Mouse (Mus musculus) MEL (cell line): ENCODE results near the gene Adamts14. TPM values are rescaled to one million over a fixed set of nuclear protein-coding genes. Genes with fewer than 3 reads are reported as not detected.

Experiments used
- DNase-seq: peaks from one replicate; pipeline ENCODE4 v3.0.0; 2011; ENCODE audit warnings: low read depth, low spot score
- H3K27ac ChIP-seq: 2 replicates; pipeline ENCODE4 v1.5.1; 2012; ENCODE audit warnings: low read depth, mild to moderate bottlenecking, control low read depth, low read length, moderate library complexity; ENCODE audit not compliant: control insufficient read depth
- H3K27me3 ChIP-seq, 2 experiments: fragments of 150-350 bp in 1 of 2; sonication (generic) in 1 of 2; 2 replicates each; pipeline ENCODE4 v1.6.1; 2012; ENCODE audit warnings: low read length in 2 of 2, mild to moderate bottlenecking in 2 of 2, improper control_type of control experiment in 1 of 2, moderate library complexity in 1 of 2; ENCODE audit not compliant: insufficient read depth in 2 of 2, control insufficient read depth in 1 of 2
- H3K36me3 ChIP-seq, 2 experiments: 2 replicates each; pipeline ENCODE4 v1.6.1; 2012 to 2014; ENCODE audit warnings: low read length in 2 of 2, improper control_type of control experiment in 1 of 2, inconsistent platforms in 1 of 2, mild to moderate bottlenecking in 1 of 2; ENCODE audit not compliant: insufficient read depth in 2 of 2, control insufficient read depth in 1 of 2
- H3K4me1 ChIP-seq, 2 experiments: fragments of 150-350 bp in 1 of 2; sonication (generic) in 1 of 2; 2 replicates each; pipeline ENCODE4 v1.6.1; 2012; ENCODE audit warnings: low read length in 2 of 2, improper control_type of control experiment in 1 of 2, mild to moderate bottlenecking in 1 of 2; ENCODE audit not compliant: insufficient read depth in 2 of 2, control insufficient read depth in 1 of 2
- H3K4me3 ChIP-seq, 2 experiments: fragments of 150-350 bp in 1 of 2; sonication (generic) in 1 of 2; 2 replicates each; pipeline ENCODE4 v1.5.1; 2012; ENCODE audit warnings: low read depth in 2 of 2, low read length in 2 of 2, mild to moderate bottlenecking in 2 of 2, moderate library complexity in 2 of 2, control low read depth in 1 of 2, improper control_type of control experiment in 1 of 2; ENCODE audit not compliant: control insufficient read depth in 1 of 2, insufficient read depth in 1 of 2
- H3K79me2 ChIP-seq: 2 replicates; pipeline ENCODE4 v1.6.1; 2012; ENCODE audit warnings: mild to moderate bottlenecking, low read length, moderate library complexity; ENCODE audit not compliant: control insufficient read depth, poor library complexity, insufficient read depth
- H3K9ac ChIP-seq: 2 replicates; pipeline ENCODE4 v1.6.1; 2012; ENCODE audit warnings: low read depth, mild to moderate bottlenecking, control low read depth, low read length, moderate library complexity; ENCODE audit not compliant: control insufficient read depth, poor library complexity, severe bottlenecking
- H3K9me3 ChIP-seq: fragments of 150-350 bp; sonication (generic); replicated peaks from 2 replicates; pipeline ENCODE4 v1.6.1; 2012; ENCODE audit warnings: mild to moderate bottlenecking, low read length, improper control_type of control experiment, moderate library complexity; ENCODE audit not compliant: insufficient read depth
- BHLHE40 ChIP-seq: IDR thresholded peaks from 2 replicates; pipeline ENCODE4 v1.6.1; 2012; ENCODE audit warnings: low read depth, mild to moderate bottlenecking, inconsistent platforms, low read length, improper control_type of control experiment, borderline replicate concordance
- CHD1 ChIP-seq: IDR thresholded peaks from 2 replicates; pipeline ENCODE4 v1.6.1; 2012; ENCODE audit warnings: low read depth, mild to moderate bottlenecking, inconsistent platforms, low read length, improper control_type of control experiment
- CHD2 ChIP-seq: IDR thresholded peaks from 2 replicates; pipeline ENCODE4 v1.6.1; 2011; ENCODE audit warnings: low read length, improper control_type of control experiment
- CTCF ChIP-seq, 3 experiments: IDR thresholded peaks in 2 of 3; conservative IDR thresholded peaks in 1 of 3; 2 replicates each; pipeline ENCODE4 v1.5.1; 2011 to 2012; ENCODE audit warnings: low read length in 3 of 3, low read depth in 2 of 3, mild to moderate bottlenecking in 2 of 3, improper control_type of control experiment in 1 of 3, inconsistent platforms in 1 of 3, mixed read lengths in 1 of 3, moderate library complexity in 1 of 3; ENCODE audit not compliant: control insufficient read depth in 1 of 3, insufficient read depth in 1 of 3, poor library complexity in 1 of 3, severe bottlenecking in 1 of 3
- E2F4 ChIP-seq: IDR thresholded peaks from 2 replicates; pipeline ENCODE4 v1.6.1; 2011; ENCODE audit warnings: low read depth, low read length, improper control_type of control experiment, borderline replicate concordance
- ETS1 ChIP-seq: IDR thresholded peaks from 2 replicates; pipeline ENCODE4 v1.6.1; 2012; ENCODE audit warnings: low read depth, mild to moderate bottlenecking, inconsistent platforms, low read length, improper control_type of control experiment, moderate library complexity
- GATA1 ChIP-seq: IDR thresholded peaks from 2 replicates; pipeline ENCODE4 v1.6.1; 2011; ENCODE audit warnings: low read depth, low read length, improper control_type of control experiment
- MAX ChIP-seq: IDR thresholded peaks from 2 replicates; pipeline ENCODE4 v1.6.1; 2011; ENCODE audit warnings: low read length, improper control_type of control experiment
- MAZ ChIP-seq: IDR thresholded peaks from 2 replicates; pipeline ENCODE4 v1.6.1; 2012; ENCODE audit warnings: low read depth, mild to moderate bottlenecking, inconsistent platforms, low read length, improper control_type of control experiment
- NRF1 ChIP-seq: IDR thresholded peaks from 2 replicates; pipeline ENCODE4 v1.6.1; 2014; ENCODE audit warnings: low read depth, mild to moderate bottlenecking, inconsistent platforms, low read length, improper control_type of control experiment, moderate library complexity; ENCODE audit not compliant: poor library complexity, insufficient read depth, severe bottlenecking
- POLR2AphosphoS5 ChIP-seq: IDR thresholded peaks from 2 replicates; pipeline ENCODE4 v1.6.1; 2012; ENCODE audit warnings: low read depth, borderline replicate concordance, mild to moderate bottlenecking, inconsistent platforms, low read length, moderate library complexity, mixed read lengths
- RAD21 ChIP-seq: IDR thresholded peaks from 2 replicates; pipeline ENCODE4 v1.6.1; 2011; ENCODE audit warnings: mild to moderate bottlenecking, low read depth, low read length, improper control_type of control experiment
- SIN3A ChIP-seq: IDR thresholded peaks from 2 replicates; pipeline ENCODE4 v1.6.1; 2012; ENCODE audit warnings: low read length, improper control_type of control experiment, inconsistent platforms
- SMC3 ChIP-seq: IDR thresholded peaks from 2 replicates; pipeline ENCODE4 v1.6.1; 2011; ENCODE audit warnings: low read depth, low read length, improper control_type of control experiment
- USF1 ChIP-seq: IDR thresholded peaks from 2 replicates; pipeline ENCODE4 v1.6.1; 2014; ENCODE audit warnings: low read depth, mild to moderate bottlenecking, inconsistent platforms, low read length, improper control_type of control experiment, moderate library complexity
- ZC3H11A ChIP-seq: IDR thresholded peaks from 2 replicates; pipeline ENCODE4 v1.6.1; 2012; ENCODE audit warnings: low read depth, mild to moderate bottlenecking, inconsistent platforms, low read length, improper control_type of control experiment
- ZKSCAN1 ChIP-seq: IDR thresholded peaks from 2 replicates; pipeline ENCODE4 v1.6.1; 2012; ENCODE audit warnings: low read depth, mild to moderate bottlenecking, inconsistent platforms, low read length, improper control_type of control experiment, moderate library complexity
- ZMIZ1 ChIP-seq: IDR thresholded peaks from 2 replicates; pipeline ENCODE4 v1.6.1; 2012; ENCODE audit warnings: low read depth, mild to moderate bottlenecking, inconsistent platforms, low read length, improper control_type of control experiment, moderate library complexity
- ZNF384 ChIP-seq: IDR thresholded peaks from 2 replicates; pipeline ENCODE4 v1.6.1; 2012; ENCODE audit warnings: low read depth, mild to moderate bottlenecking, inconsistent platforms, low read length, improper control_type of control experiment
- polyA plus RNA-seq, 2 experiments: library from polyadenylated mRNA; stranded (reverse) in 1 of 2; unstranded in 1 of 2; fragments of >175 nt in 1 of 2; fragments of >200 nt in 1 of 2; gene quantifications; 2 replicates each; pipeline versions ENCODE4 v1.2.1 to v1.2.4; 2012; ENCODE audit warnings: low replicate concordance in 2 of 2, low read depth in 1 of 2; ENCODE audit not compliant: insufficient read length in 2 of 2, insufficient read depth in 1 of 2, missing spikeins in 1 of 2
- total RNA-seq: library from RNA; depleted of rRNA; stranded (reverse); fragments of 300-350 nt; gene quantifications from 2 replicates; pipeline ENCODE4 v1.2.3, GENCODE M21; 2012

Adamts14 gene
- total and polyA plus RNA-seq, 3 experiments: not detected

- no peaks in the 10 kb centered on the region for H3K79me2 ChIP-seq
- no peak overlapping the region for H3K27ac ChIP-seq
- no peaks in the 10 kb centered on the region for H3K9me3 ChIP-seq
- H3K4me1 ChIP-seq: no peaks in the 10 kb centered on the region
- H3K4me3 ChIP-seq: no peak overlapping the region
- H3K9ac ChIP-seq: no peak overlapping the region
- H3K27me3 ChIP-seq: no peaks in the 10 kb centered on the region; a peak in 1 of 4 replicates
- TF ChIP-seq MAZ: no peak
- TF ChIP-seq ZC3H11A: no peak
- H3K36me3 ChIP-seq: no peaks in the 10 kb centered on the region
- DNase-seq: no peak
These were observed 31.2 kb downstream of the Adamts14 start for GRCm38 (mm10) chr10:61241961-61242421.

- Histone ChIP-seq H3K27ac (no peak overlapping the region), H3K79me2 (no peaks in the 10 kb centered on the region), H3K4me3 (no peak overlapping the region), H3K36me3 (no peaks in the 10 kb centered on the region), H3K9me3 (no peaks in the 10 kb centered on the region), H3K4me1 (no peaks in the 10 kb centered on the region), H3K27me3 (no peaks in the 10 kb centered on the region; a peak in 1 of 4 replicates), H3K9ac (no peak overlapping the region)
- no peak for DNase-seq
- TF ChIP-seq POLR2AphosphoS5 (no peak), CHD2 (no peak), ETS1 (no peak), NRF1 (no peak), ZNF384 (no peak), CHD1 (no peak), USF1 (no peak), ZKSCAN1 (no peak), SIN3A (no peak), BHLHE40 (no peak), E2F4 (no peak), MAX (no peak), RAD21 (no peak), CTCF (IDR thresholded peaks at IDR 0.05 in 2 of 3, conservative IDR thresholded peaks at IDR 0.05 in 1 of 3; ENCODE audit: control insufficient read depth in 1 of 3, insufficient read depth in 1 of 3, low read depth in 2 of 3, low read length in 3 of 3, poor library complexity in 1 of 3, severe bottlenecking in 1 of 3) (no peak), SMC3 (no peak), GATA1 (no peak), ZMIZ1 (no peak)
These were observed 32.9 kb downstream of the Adamts14 start for GRCm38 (mm10) chr10:61240108-61240920.
